Mouse (Mus musculus): ENCODE measurements around the gene Ltf. TPM values are rescaled to one million over a fixed set of nuclear protein-coding genes. Genes with fewer than 3 reads are reported as not detected.

The Ltf gene
- polyA plus RNA-seq, 1 experiment from 2014 or later: 2.4 TPM

- ATAC-seq: no peak
- no peak overlapping the region for H3K9ac ChIP-seq (ENCODE audit: low read depth, low read length)
- H3K4me2 ChIP-seq (ENCODE audit: low read length): no peak overlapping the region
- H3K4me3 ChIP-seq (ENCODE audit: low read depth, low read length): no peak overlapping the region
- no peak overlapping the region for H3K27ac ChIP-seq (ENCODE audit: low read length)
- 84% methylated on average over 2 of the region's 2 CpGs for WGBS
- no peaks in the 10 kb centered on the region for H3K36me3 ChIP-seq (ENCODE audit: control insufficient read depth, insufficient read depth, low read length)
- H3K27me3 ChIP-seq (ENCODE audit: control insufficient read depth, insufficient read depth, low read depth, low read length): no peaks in the 10 kb centered on the region
- no peaks in the 10 kb centered on the region for H3K4me1 ChIP-seq (ENCODE audit: control insufficient read depth, insufficient read depth, low read length)
- no peaks in the 10 kb centered on the region for H3K9me3 ChIP-seq (replicated peaks; ENCODE audit: control insufficient read depth, low read length, poor library complexity, severe bottlenecking)
Measured at GRCm38 (mm10) chr9:111006544-111006943, 12.5 kb upstream of the Ltf start.

DNA sequence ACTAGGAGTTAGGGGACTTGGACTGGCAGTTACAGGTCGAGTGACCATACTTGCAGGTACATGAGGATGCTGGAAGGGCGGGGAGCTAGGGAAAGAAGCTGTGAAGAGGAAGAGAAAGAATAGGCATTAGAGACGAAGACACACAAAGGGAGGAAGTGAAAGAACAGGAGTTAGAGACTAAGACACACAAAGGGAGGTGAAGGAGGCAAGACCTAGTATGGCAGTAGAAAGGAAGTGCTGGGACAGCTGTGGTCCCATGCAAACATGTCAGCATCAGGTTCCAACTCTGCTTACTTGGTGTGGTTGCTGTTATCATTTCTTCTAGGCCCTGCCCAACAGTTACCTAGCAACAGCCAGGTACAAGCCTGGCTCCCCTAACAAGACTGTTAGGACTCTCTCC is 9.3 kb upstream of the Ltf start:
- H3K27ac ChIP-seq (ENCODE audit: low read length): no peak overlapping the region

DNA sequence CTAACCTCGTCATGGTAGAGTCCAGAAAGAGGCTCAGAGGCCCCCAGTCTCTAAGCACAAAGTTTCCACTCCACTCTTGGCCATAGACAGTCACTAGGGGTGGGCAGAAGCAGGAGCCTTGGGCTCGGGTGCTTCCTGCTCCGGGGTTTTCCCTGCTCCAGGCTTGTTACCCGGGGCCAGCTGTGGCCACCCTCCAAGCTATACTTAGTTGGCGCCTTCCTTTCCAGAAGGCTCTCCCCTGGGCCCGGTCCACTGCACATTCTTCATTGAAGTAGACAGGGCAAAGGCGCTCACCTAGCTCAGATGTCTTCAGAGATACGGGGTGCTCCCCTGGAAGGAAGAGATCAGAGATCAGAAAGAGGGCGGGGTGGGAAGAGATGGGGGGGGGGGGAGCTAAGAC is 7.5 kb upstream of the Ltf start:
- no peaks in the 10 kb centered on the region for H3K4me1 ChIP-seq (ENCODE audit: control insufficient read depth, insufficient read depth, low read length)
- no peak overlapping the region for H3K27ac ChIP-seq (ENCODE audit: low read length)
- H3K9ac ChIP-seq (ENCODE audit: low read depth, low read length): no peak overlapping the region
- H3K9me3 ChIP-seq (replicated peaks; ENCODE audit: control insufficient read depth, low read length, poor library complexity, severe bottlenecking): no peaks in the 10 kb centered on the region
- H3K27me3 ChIP-seq (ENCODE audit: control insufficient read depth, insufficient read depth, low read depth, low read length): no peaks in the 10 kb centered on the region
- WGBS: 83% methylated on average over 9 of the region's 9 CpGs
- no peak overlapping the region for H3K4me2 ChIP-seq (ENCODE audit: low read length)
- no peak for ATAC-seq
- H3K36me3 ChIP-seq (ENCODE audit: control insufficient read depth, insufficient read depth, low read length): no peaks in the 10 kb centered on the region
- H3K4me3 ChIP-seq (ENCODE audit: low read depth, low read length): no peak overlapping the region

More for the DNA sequence above, 9.3 kb upstream of the Ltf start:
- H3K36me3 ChIP-seq (ENCODE audit: control insufficient read depth, insufficient read depth, low read length): no peaks in the 10 kb centered on the region
- ATAC-seq: no peak
- H3K9ac ChIP-seq (ENCODE audit: low read depth, low read length): no peak overlapping the region
- H3K4me3 ChIP-seq (ENCODE audit: low read depth, low read length): no peak overlapping the region
- no peaks in the 10 kb centered on the region for H3K9me3 ChIP-seq (replicated peaks; ENCODE audit: control insufficient read depth, low read length, poor library complexity, severe bottlenecking)
- WGBS: 71% methylated on average over 3 of the region's 3 CpGs
- no peaks in the 10 kb centered on the region for H3K27me3 ChIP-seq (ENCODE audit: control insufficient read depth, insufficient read depth, low read depth, low read length)
- no peaks in the 10 kb centered on the region for H3K4me1 ChIP-seq (ENCODE audit: control insufficient read depth, insufficient read depth, low read length)
- no peak overlapping the region for H3K4me2 ChIP-seq (ENCODE audit: low read length)

GRCm38 (mm10) chr9:111012041-111012440 is 7.0 kb upstream of the Ltf start:
- WGBS: 77% methylated on average over 3 of the region's 3 CpGs
- ATAC-seq: no peak
- Histone ChIP-seq H3K27ac (ENCODE audit: low read length) (no peak overlapping the region), H3K4me1 (ENCODE audit: control insufficient read depth, insufficient read depth, low read length) (no peaks in the 10 kb centered on the region), H3K27me3 (ENCODE audit: control insufficient read depth, insufficient read depth, low read depth, low read length) (no peaks in the 10 kb centered on the region), H3K9me3 (replicated peaks; ENCODE audit: control insufficient read depth, low read length, poor library complexity, severe bottlenecking) (no peaks in the 10 kb centered on the region), H3K4me3 (ENCODE audit: low read depth, low read length) (no peak overlapping the region), H3K4me2 (ENCODE audit: low read length) (no peak overlapping the region), H3K9ac (ENCODE audit: low read depth, low read length) (no peak overlapping the region), H3K36me3 (ENCODE audit: control insufficient read depth, insufficient read depth, low read length) (no peaks in the 10 kb centered on the region)

GRCm38 (mm10) chr9:111015658-111016057 is 3.4 kb upstream of the Ltf start:
- Histone ChIP-seq H3K4me3 (ENCODE audit: low read depth, low read length) (no peak overlapping the region), H3K27ac (ENCODE audit: low read length) (no peak overlapping the region), H3K9ac (ENCODE audit: low read depth, low read length) (no peak overlapping the region), H3K4me2 (ENCODE audit: low read length) (no peak overlapping the region), H3K36me3 (ENCODE audit: control insufficient read depth, insufficient read depth, low read length) (no peaks in the 10 kb centered on the region), H3K27me3 (ENCODE audit: control insufficient read depth, insufficient read depth, low read depth, low read length) (no peaks in the 10 kb centered on the region), H3K4me1 (ENCODE audit: control insufficient read depth, insufficient read depth, low read length) (no peaks in the 10 kb centered on the region), H3K9me3 (replicated peaks; ENCODE audit: control insufficient read depth, low read length, poor library complexity, severe bottlenecking) (no peaks in the 10 kb centered on the region)
- whole genome bisulfite sequencing: 86% methylated on average over 4 of the region's 4 CpGs
- no peak for ATAC-seq

- no peaks in the 10 kb centered on the region for H3K4me1 ChIP-seq (ENCODE audit: control insufficient read depth, insufficient read depth, low read length)
- no peak overlapping the region for H3K27ac ChIP-seq (ENCODE audit: low read length)
- no peak overlapping the region for H3K4me2 ChIP-seq (ENCODE audit: low read length)
- no peaks in the 10 kb centered on the region for H3K36me3 ChIP-seq (ENCODE audit: control insufficient read depth, insufficient read depth, low read length)
- 93% methylated on average over 10 of the region's 10 CpGs for WGBS
- no peak for ATAC-seq
- H3K4me3 ChIP-seq (ENCODE audit: low read depth, low read length): no peak overlapping the region
- no peaks in the 10 kb centered on the region for H3K9me3 ChIP-seq (replicated peaks; ENCODE audit: control insufficient read depth, low read length, poor library complexity, severe bottlenecking)
- H3K9ac ChIP-seq (ENCODE audit: low read depth, low read length): no peak overlapping the region
- H3K27me3 ChIP-seq (ENCODE audit: control insufficient read depth, insufficient read depth, low read depth, low read length): no peaks in the 10 kb centered on the region
Measured at GRCm38 (mm10) chr9:111026791-111027190, 7.7 kb downstream of the Ltf start.

DNA sequence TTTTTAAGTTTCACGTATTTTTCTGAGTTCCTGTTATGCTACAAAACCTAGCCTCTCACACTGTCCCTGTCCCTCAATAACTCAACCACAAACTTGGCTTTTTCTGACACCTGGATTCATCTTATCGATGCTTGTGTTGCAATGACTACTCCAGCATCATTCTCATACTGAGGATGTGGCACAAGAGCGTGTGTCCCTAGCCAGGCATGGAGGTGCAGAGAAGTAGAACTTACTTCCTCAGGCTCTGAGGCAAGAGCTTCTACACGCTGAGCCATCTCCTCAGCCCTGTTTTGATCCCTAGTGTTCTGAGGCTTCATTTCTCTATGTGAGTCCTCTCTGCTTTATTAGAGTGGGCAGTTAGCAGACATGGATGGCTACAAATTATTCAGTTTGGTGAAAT is 14.6 kb downstream of the Ltf start:
- Histone ChIP-seq H3K4me1 (ENCODE audit: control insufficient read depth, insufficient read depth, low read length) (no peaks in the 10 kb centered on the region), H3K36me3 (ENCODE audit: control insufficient read depth, insufficient read depth, low read length) (no peaks in the 10 kb centered on the region), H3K4me3 (ENCODE audit: low read depth, low read length) (no peak overlapping the region), H3K9ac (ENCODE audit: low read depth, low read length) (no peak overlapping the region), H3K27me3 (ENCODE audit: control insufficient read depth, insufficient read depth, low read depth, low read length) (no peaks in the 10 kb centered on the region), H3K4me2 (ENCODE audit: low read length) (no peak overlapping the region), H3K9me3 (replicated peaks; ENCODE audit: control insufficient read depth, low read length, poor library complexity, severe bottlenecking) (no peaks in the 10 kb centered on the region), H3K27ac (ENCODE audit: low read length) (no peak overlapping the region)
- 89% methylated on average over 4 of the region's 4 CpGs for WGBS
- ATAC-seq: no peak

DNA sequence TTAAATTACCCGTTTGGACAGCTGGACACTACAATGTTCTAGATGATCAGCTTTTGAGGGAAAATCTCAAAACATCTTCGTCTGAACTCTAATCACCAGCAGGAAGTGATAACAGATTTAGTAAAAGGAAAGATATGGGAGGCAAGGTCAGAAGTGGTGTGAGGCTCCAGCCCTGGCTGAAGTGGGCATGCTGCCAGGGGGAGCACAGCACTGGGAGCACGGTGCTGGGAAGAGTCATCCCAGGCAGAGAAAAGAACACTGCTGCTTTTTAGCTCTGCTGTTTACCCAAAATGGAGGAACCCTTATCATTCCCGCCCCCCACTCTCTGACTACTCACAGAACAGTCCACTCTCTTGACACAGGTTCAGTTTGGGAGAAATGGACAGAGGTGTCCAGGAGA is 20.9 kb downstream of the Ltf start:
- no peaks in the 10 kb centered on the region for H3K27me3 ChIP-seq (ENCODE audit: control insufficient read depth, insufficient read depth, low read depth, low read length)
- H3K4me1 ChIP-seq (ENCODE audit: control insufficient read depth, insufficient read depth, low read length): no peaks in the 10 kb centered on the region
- 89% methylated on average over 4 of the region's 4 CpGs for WGBS
- no peak overlapping the region for H3K9ac ChIP-seq (ENCODE audit: low read depth, low read length)
- no peaks in the 10 kb centered on the region for H3K9me3 ChIP-seq (replicated peaks; ENCODE audit: control insufficient read depth, low read length, poor library complexity, severe bottlenecking)
- no peaks in the 10 kb centered on the region for H3K36me3 ChIP-seq (ENCODE audit: control insufficient read depth, insufficient read depth, low read length)
- H3K4me2 ChIP-seq (ENCODE audit: low read length): no peak overlapping the region
- ATAC-seq: no peak
- H3K27ac ChIP-seq (ENCODE audit: low read length): no peak overlapping the region
- H3K4me3 ChIP-seq (ENCODE audit: low read depth, low read length): no peak overlapping the region

DNA sequence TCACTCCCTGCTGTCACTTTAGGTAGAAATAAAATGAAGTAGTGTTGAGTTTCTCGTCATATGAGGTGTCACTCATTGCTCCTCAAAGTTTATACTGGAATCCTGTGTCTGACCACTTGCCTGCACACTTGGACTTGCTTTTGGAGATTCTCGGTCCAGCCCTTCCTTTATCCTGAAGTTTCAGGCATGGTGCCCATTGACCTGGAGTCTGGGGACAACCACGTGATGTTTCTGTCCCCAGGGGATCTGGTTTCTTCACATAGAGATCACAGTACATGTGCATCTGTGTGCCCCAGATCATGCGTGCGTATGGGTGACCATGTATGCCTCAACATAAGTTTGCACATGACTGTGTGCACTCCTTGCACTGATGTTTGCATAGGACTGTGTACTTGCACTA is 23.2 kb downstream of the Ltf start:
- Histone ChIP-seq H3K27me3 (ENCODE audit: control insufficient read depth, insufficient read depth, low read depth, low read length) (no peaks in the 10 kb centered on the region), H3K9ac (ENCODE audit: low read depth, low read length) (no peak overlapping the region), H3K4me2 (ENCODE audit: low read length) (no peak overlapping the region), H3K9me3 (replicated peaks; ENCODE audit: control insufficient read depth, low read length, poor library complexity, severe bottlenecking) (no peaks in the 10 kb centered on the region), H3K36me3 (ENCODE audit: control insufficient read depth, insufficient read depth, low read length) (no peaks in the 10 kb centered on the region), H3K4me3 (ENCODE audit: low read depth, low read length) (no peak overlapping the region), H3K27ac (ENCODE audit: low read length) (no peak overlapping the region), H3K4me1 (ENCODE audit: control insufficient read depth, insufficient read depth, low read length) (no peaks in the 10 kb centered on the region)
- WGBS: 89% methylated on average over 5 of the region's 5 CpGs
- ATAC-seq: no peak

DNA sequence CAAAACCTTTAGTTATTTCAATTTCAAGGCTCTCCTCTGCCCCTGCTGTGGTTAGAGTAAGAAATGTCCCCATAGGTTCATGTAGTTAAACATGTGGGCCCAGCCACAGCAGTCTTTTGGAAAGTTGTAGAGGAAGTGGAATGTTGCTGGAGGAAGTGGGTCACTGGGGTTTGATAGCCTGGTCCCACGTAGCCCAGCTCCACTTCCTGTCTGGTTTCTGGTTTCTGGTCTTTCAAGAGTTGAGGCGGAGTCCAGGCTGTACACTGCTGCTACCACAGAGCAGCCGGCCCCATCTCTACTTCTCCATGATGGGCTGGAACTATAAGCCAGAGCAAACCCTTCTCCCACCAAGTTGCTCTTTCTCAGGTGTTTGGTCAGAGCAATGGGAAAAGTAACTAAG is 27.2 kb downstream of the Ltf start:
- Histone ChIP-seq H3K9me3 (replicated peaks; ENCODE audit: control insufficient read depth, low read length, poor library complexity, severe bottlenecking) (no peaks in the 10 kb centered on the region), H3K4me3 (ENCODE audit: low read depth, low read length) (no peak overlapping the region), H3K4me1 (ENCODE audit: control insufficient read depth, insufficient read depth, low read length) (no peaks in the 10 kb centered on the region), H3K27me3 (ENCODE audit: control insufficient read depth, insufficient read depth, low read depth, low read length) (no peaks in the 10 kb centered on the region), H3K36me3 (ENCODE audit: control insufficient read depth, insufficient read depth, low read length) (no peaks in the 10 kb centered on the region), H3K9ac (ENCODE audit: low read depth, low read length) (no peak overlapping the region), H3K4me2 (ENCODE audit: low read length) (no peak overlapping the region), H3K27ac (ENCODE audit: low read length) (no peak overlapping the region)
- 90% methylated on average over 3 of the region's 3 CpGs for WGBS
- ATAC-seq: no peak
